Mouse (Mus musculus) CD4-positive helper T cell, adult 2 months (primary cell): Measurements from ENCODE around the gene Olfr1254.

Experiments
- DNase-seq: peaks from one replicate; pipeline ENCODE4 v3.0.0-alpha.2; 2012; ENCODE audit warnings: low read depth, missing footprints, low spot score

Gene Olfr1254

DNA sequence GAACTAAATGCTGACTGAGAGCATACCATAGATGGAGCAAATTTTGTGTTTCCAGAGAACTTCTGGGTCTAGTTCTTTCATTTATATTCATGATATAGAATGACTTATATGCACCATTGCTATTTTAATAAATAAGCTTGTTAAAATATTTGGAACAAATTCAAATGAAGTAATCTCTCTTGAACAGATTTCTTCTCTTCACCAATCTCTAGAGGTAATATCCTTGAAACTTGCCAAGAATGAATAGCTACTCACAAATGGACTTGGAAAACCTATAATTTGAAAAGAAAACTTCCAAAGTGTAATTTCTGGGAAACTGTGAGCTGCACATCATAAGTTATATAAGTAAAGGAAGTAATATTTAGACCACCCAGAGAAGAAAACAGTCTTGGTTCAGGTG, at the start of gene Olfr1254:
Gene Olfr1254 (minus strand): TSS at position 101 of the 400 bp plus-strand sequence.
- DNase-seq: no peak

DNA sequence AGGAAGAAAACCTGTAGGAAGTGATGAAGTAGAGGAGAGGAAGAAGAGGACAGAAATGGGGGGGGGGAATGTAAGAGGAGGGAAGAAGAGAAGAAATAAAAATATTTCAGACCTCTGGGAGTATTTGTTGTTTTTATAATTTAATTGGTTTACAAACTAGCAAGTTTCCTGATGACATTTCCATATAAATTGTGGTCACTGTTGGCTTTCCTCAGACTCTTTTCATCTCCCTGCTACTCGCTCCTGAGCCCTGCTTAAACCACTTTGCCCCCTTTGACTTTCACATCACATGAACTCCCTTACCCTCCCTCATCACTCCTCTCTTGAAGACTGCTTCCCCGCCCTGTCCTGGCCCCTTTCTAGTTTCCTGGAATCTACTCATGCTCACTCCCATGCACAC, 48.0 kb upstream of the Olfr1254 start, which contains the start of gene Olfr1256:
Gene Olfr1256 (minus strand): TSS at position 101 of the 400 bp plus-strand sequence.
- DNase-seq: no peak

DNA sequence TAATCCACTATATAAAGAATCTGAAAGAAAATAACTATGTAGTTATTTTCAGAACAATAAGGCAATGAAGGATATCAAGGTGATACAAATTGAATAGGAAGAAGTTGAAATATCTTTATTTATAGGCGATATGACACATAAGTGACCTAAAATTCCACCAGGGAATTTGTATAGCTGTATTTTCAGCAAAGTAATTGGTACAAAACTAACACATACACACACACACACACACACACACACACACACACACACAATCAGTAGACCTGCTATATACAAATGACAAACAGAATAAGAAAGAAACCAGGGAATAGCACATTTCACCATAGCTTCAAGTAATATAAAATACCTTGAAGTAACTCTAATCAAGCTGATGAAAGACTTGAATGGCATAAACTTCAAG, 26.8 kb upstream of the Olfr1254 start:
- DNase-seq: no peak

DNA sequence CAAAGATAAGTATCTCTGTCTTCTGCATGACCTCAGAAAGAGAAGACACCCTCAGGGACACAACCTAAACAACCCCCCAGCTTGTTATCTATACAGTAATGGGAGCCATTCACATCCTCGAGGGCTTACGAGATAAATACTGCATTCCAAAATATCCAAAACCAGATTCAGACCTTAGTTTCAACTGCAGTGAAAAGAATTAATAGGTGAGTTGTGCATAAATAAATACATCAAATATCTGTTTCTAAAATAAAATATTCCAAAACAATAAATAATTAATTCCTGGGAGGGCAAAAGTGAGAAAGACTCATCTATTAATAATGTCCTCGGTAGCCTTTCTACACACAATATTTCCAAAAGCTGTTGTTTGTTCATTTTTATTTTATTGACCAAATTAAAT, 18.3 kb upstream of the Olfr1254 start, which contains the start of gene Olfr1255:
Gene Olfr1255 (plus strand): TSS at position 301 of the 400 bp plus-strand sequence.
- DNase-seq: no peak

DNA sequence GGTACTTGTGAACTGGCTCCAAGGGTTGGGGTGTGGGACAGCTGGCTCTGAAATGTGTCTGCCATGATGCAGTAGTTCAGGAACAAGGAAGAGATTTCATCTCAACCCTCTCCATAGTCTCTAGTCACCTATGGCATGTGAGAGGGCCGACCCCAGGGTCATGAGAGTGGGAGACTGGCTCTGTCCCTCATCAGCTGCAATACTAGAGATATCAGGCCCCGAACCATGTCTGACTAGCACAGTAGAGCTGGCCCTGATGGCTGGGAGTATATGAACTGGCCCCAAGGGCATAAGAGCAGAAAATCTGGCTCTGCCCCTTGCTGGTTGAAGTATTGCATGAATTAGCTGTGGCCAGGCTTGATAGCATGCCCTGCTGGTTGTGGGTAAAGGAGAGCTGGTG, 17.3 kb upstream of the Olfr1254 start:
- DNase-seq: no peak

DNA sequence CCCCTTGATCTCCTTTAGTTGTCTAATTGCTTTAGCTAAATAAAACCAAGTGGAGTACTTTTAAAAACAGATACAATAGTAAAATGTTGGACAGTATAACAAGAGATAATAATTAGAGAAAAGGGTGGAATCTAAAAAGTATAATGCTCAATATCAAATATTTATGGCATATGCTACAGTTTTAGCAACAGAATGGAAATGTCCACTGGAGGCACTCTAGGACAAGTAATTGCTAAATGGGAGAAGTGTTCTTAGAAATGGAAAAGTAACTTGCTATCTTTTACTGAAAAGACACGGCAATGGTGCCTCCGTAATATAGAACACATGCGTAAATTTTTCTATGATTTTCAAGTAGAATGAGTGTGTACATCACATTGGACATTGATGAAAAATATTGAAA, 6.2 kb upstream of the Olfr1254 start:
- no peak for DNase-seq

DNA sequence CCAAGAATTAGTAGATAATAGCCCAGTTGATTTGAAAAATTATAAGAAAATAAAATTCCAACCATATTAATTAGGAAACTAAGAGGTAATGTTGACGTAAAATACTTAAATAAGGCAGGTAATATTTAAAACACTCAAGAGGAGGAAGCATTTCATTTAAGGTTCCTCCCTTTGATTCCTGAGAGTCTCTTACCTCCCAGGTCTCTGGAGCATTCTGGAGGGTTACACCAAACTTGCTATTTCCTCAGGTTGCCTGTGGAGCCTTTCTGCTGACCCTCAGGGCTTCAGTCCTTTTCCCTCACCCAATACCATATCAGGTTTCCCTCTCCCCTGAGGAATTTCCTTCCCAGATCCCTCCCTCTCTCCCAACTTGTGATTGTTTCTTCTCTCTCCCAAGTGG, 36.4 kb downstream of the Olfr1254 start, which contains the start of gene Olfr1253:
Gene Olfr1253 (minus strand): TSS at position 101 of the 400 bp plus-strand sequence.
- no peak for DNase-seq
